Mouse (Mus musculus): Measurements from ENCODE around the gene Pgm2l1.
A peak's percentile ranks its signal among the peaks of the same experiment; 100 is the strongest.

GRCm38 (mm10) chr7:100325482-100325881 lies 98.3 kb downstream of the Pgm2l1 start:
- TF ChIP-seq POLR2A (IDR thresholded peaks at IDR 0.05; ENCODE audit: borderline replicate concordance, insufficient read depth, low read length) (no peak), CTCF (IDR thresholded peaks at IDR 0.05; ENCODE audit: borderline replicate concordance, insufficient read depth, low read depth, low read length) (peak; percentile 56; the same call in 1 of the 2 replicates)
